Mouse (Mus musculus) E14TG2a.4 (cell line): ENCODE measurements at regions not wholly inside any gene's neighbourhood (a gene's known extent, or its start where the extent isn't known, plus 50 kb on each side); places are given as distances from the start of the nearest gene placed in this dataset.

Experiments used
- CTCF ChIP-seq: conservative IDR thresholded peaks from 2 replicates; pipeline ENCODE4 v1.5.1; 2014; ENCODE audit warnings: low read length
- POU5F1 ChIP-seq: IDR thresholded peaks from 2 replicates; pipeline ENCODE4 v1.6.1; 2014; ENCODE audit warnings: low read length, borderline replicate concordance

- TF ChIP-seq CTCF (no peak), POU5F1 (no peak)
Observed at GRCm38 (mm10) chr10:117479721-117480455, 100.1 kb upstream of the Cpsf6 start.
